In the genomic region with DNA sequence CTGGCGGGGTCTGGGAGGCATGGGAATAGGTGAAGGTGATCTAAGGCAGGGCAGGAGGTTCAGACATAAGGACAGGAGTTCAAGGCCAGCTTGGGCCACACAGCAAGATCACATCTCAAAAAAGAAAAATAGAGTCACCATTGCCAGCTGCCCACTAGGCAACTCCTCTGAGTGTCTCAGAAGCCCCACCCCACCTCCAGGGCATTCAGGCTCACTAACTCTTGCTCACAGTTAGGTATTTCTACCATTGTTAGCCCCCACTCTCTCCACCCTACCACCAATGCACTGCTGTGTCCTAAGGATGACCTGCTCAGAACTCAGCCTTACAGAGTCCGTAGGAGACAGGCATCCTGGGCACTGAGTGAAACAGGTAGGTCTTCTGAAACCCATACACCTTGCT, we compare ENCODE assay signal across 12 mouse cellular contexts. TPM values are rescaled to one million over a fixed set of nuclear protein-coding genes. Genes with fewer than 3 reads are reported as not detected.
DNase-seq lines count a peak whose midpoint lies in the region; ATAC-seq and TF ChIP-seq lines count a peak whose summit lies in the region.
"Had no signal": no experiment of that assay in that cellular context is flagged by ENCODE, and none has a peak within 500 bp of the region (broad histone marks: within the 10 kb centered on the region; RNA-seq: fewer than 3 reads in every experiment).

No protein-coding gene starts in this region.

- H3K4me2 ChIP-seq in forebrain, embryonic 11.5 days (ENCODE audit: low read depth, low read length, severe bottlenecking) = no peak overlapping the region
- H3K4me2 ChIP-seq in forebrain, postnatal 0 days (ENCODE audit: low read depth) = no peak overlapping the region
- H3K4me2 ChIP-seq in forebrain, embryonic 15.5 days (replicated peaks) = no peak overlapping the region
- no peak overlapping the region for H3K4me2 ChIP-seq in midbrain, embryonic 12.5 days (replicated peaks)

- H3K4me1 ChIP-seq in forebrain, embryonic 11.5 days (replicated peaks; ENCODE audit: control insufficient read depth, insufficient read depth, low read length) = peaks cover 11% of the 10 kb centered on the region
- H3K4me1 ChIP-seq in forebrain, postnatal 0 days (ENCODE audit: insufficient read depth) = no peaks in the 10 kb centered on the region
- H3K4me1 ChIP-seq in forebrain, embryonic 15.5 days = peaks cover 15% of the 10 kb centered on the region
- H3K4me1 ChIP-seq in midbrain, embryonic 12.5 days = peaks cover 27% of the 10 kb centered on the region

- 34% methylated on average over 2 of the region's 2 CpGs for WGBS in forebrain, embryonic 11.5 days
- 33% methylated on average over 2 of the region's 2 CpGs for WGBS in forebrain, postnatal 0 days
- 39% methylated on average over 2 of the region's 2 CpGs for WGBS in forebrain, embryonic 15.5 days
- 26% methylated on average over 2 of the region's 2 CpGs for WGBS in midbrain, embryonic 12.5 days

- intact Hi-C loops in gastrocnemius, postnatal 14 days (cut with DNase I; ENCODE audit: low total_unique reads) = no loop called here

- H3K4me3 ChIP-seq in forebrain, embryonic 11.5 days (ENCODE audit: low read depth, low read length) = no peak overlapping the region
- H3K4me3 ChIP-seq in forebrain, postnatal 0 days (ENCODE audit: low read depth, low read length) = no peak overlapping the region
- no peak overlapping the region for H3K4me3 ChIP-seq in forebrain, embryonic 15.5 days
- no peak overlapping the region for H3K4me3 ChIP-seq in midbrain, embryonic 12.5 days
- H3K4me3 ChIP-seq: myocyte had no signal

- no peak for TF ChIP-seq CTCF in forebrain, postnatal 0 days (IDR thresholded peaks at IDR 0.05; ENCODE audit: low read depth)

- no peak overlapping the region for H3K9ac ChIP-seq in forebrain, embryonic 11.5 days (ENCODE audit: low read length)
- H3K9ac ChIP-seq in forebrain, postnatal 0 days = no peak overlapping the region
- no peak overlapping the region for H3K9ac ChIP-seq in forebrain, embryonic 15.5 days (replicated peaks)
- no peak overlapping the region for H3K9ac ChIP-seq in midbrain, embryonic 12.5 days (replicated peaks)

- no peaks in the 10 kb centered on the region for H3K36me3 ChIP-seq in forebrain, embryonic 11.5 days (ENCODE audit: control insufficient read depth, insufficient read depth, low read length)
- H3K36me3 ChIP-seq in forebrain, postnatal 0 days (ENCODE audit: insufficient read depth) = no peaks in the 10 kb centered on the region
- no peaks in the 10 kb centered on the region for H3K36me3 ChIP-seq in forebrain, embryonic 15.5 days
- 0 out of 2 replicates have a peak, but pooled peaks cover 2% of the 10 kb centered on the region for H3K36me3 ChIP-seq in midbrain, embryonic 12.5 days

- H3K27me3 ChIP-seq in forebrain, embryonic 11.5 days (ENCODE audit: control insufficient read depth, insufficient read depth, low read length) = no peaks in the 10 kb centered on the region; the same call in 1 of the 2 replicates
- H3K27me3 ChIP-seq in forebrain, postnatal 0 days (ENCODE audit: insufficient read depth, low read length) = no peaks in the 10 kb centered on the region
- no peaks in the 10 kb centered on the region for H3K27me3 ChIP-seq in forebrain, embryonic 15.5 days
- H3K27me3 ChIP-seq in midbrain, embryonic 12.5 days = peaks cover 64% of the 10 kb centered on the region

- DNase-seq in forebrain, embryonic 11.5 days (ENCODE audit: low spot score) = no peak
- DNase-seq in forebrain, postnatal 0 days = no peak
- peak; percentile 40 for DNase-seq in ES-CJ7 (ENCODE audit: low read depth, low spot score)
- no peak for DNase-seq in right cerebral cortex, postnatal 4 days
- DNase-seq in thymus, postnatal 14 days = no peak
- no peak for DNase-seq in gastrocnemius, postnatal 14 days
- DNase-seq: kidney, adult 2 months; liver; right cerebral cortex, postnatal 14 days had no signal

- no peaks in the 10 kb centered on the region; the same call in 1 of the 2 replicates for H3K9me3 ChIP-seq in forebrain, embryonic 11.5 days (ENCODE audit: control insufficient read depth, low read length)
- no peaks in the 10 kb centered on the region for H3K9me3 ChIP-seq in forebrain, postnatal 0 days (ENCODE audit: low read length)
- H3K9me3 ChIP-seq in forebrain, embryonic 15.5 days = no peaks in the 10 kb centered on the region
- peaks cover 9% of the 10 kb centered on the region for H3K9me3 ChIP-seq in midbrain, embryonic 12.5 days

- ATAC-seq in forebrain, embryonic 11.5 days (replicated peaks; ENCODE audit: low FRiP score) = 0 out of 2 replicates have a peak, but pooled peaks have one; percentile 17
- ATAC-seq in forebrain, postnatal 0 days = no peak
- no peak for ATAC-seq in forebrain, embryonic 15.5 days (replicated peaks)
- ATAC-seq in midbrain, embryonic 12.5 days (ENCODE audit: low FRiP score, low read depth) = peak; percentile 45; the same call in 1 of the 2 replicates

- peak overlapping the region; percentile 13; the same call in 1 of the 2 replicates for H3K27ac ChIP-seq in forebrain, embryonic 11.5 days (ENCODE audit: low read depth, low read length)
- H3K27ac ChIP-seq in forebrain, postnatal 0 days (ENCODE audit: low read depth, low read length) = no peak overlapping the region
- 0 out of 2 replicates have a peak overlapping the region, but pooled peaks have one; percentile 6 for H3K27ac ChIP-seq in forebrain, embryonic 15.5 days (replicated peaks)
- peak overlapping the region; percentile 50 for H3K27ac ChIP-seq in midbrain, embryonic 12.5 days (replicated peaks)

RNA-seq across cellular contexts. Expression of gene D630045J12Rik, which starts 46.2 kb away (rescaled TPM):
- polyA plus RNA-seq in forebrain, embryonic 11.5 days (2014; fragmentation: Nextera tagmentation; extraction: Ambion mirVana) = 13.4 and 15.0 TPM in 2 replicates
- 33.7 and 38.7 TPM in 2 replicates for total RNA-seq in forebrain, postnatal 0 days (2014; rRNA removed)
- polyA plus RNA-seq in forebrain, postnatal 0 days (2015; fragmentation: Nextera tagmentation; extraction: Ambion mirVana) = 7.7 and 11.4 TPM in 2 replicates
- polyA plus RNA-seq in forebrain, embryonic 15.5 days (2015; fragmentation: Nextera tagmentation; extraction: Ambion mirVana) = 17.6 and 18.4 TPM in 2 replicates
- polyA plus RNA-seq in midbrain, embryonic 12.5 days (2016; fragmentation: Nextera tagmentation; extraction: Ambion mirVana) = 11.7 and 13.7 TPM in 2 replicates
- total RNA-seq in gastrocnemius, postnatal 14 days (2021) = 1 to 10 TPM; 1.0 to 1.5 TPM

Comparison
In these comparisons a context has a peak if more than half of its experiments do, and no peak if none do; other contexts are left out.
1. ATAC-seq: peak in forebrain, embryonic 11.5 days (single experiment) and midbrain, embryonic 12.5 days (single experiment); none in forebrain, postnatal 0 days (single experiment) and forebrain, embryonic 15.5 days (single experiment).